ENCODE assay signal across 22 mouse cellular contexts in the genomic region with DNA sequence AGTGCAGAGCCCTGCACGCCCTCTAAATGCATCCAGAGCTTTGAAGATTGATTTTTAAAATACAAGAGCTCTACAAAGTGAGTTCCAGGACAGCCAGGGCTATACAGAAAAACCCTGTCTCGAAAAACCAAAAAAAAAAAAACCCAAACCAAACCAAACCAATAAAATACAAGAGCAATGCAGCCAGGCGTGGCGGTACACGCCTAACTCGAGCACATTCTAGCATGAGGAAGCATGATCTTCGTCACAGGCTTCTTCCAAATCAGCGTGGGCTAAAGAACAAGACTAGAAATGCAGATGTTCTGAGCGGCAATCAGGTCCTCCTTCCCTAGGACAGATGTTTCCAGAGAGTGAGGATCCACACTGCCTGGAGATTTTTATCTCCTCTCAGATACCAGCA.
A peak's percentile ranks its signal among the peaks of the same experiment; 100 is the strongest.
DNase-seq lines count a peak whose midpoint lies in the region; ATAC-seq and TF ChIP-seq lines count a peak whose summit lies in the region.
"Had no signal": no experiment of that assay in that cellular context is flagged by ENCODE, and none has a peak within 500 bp of the region (broad histone marks: within the 10 kb centered on the region; RNA-seq: fewer than 3 reads in every experiment).

No protein-coding gene starts in this region.

- H3K27me3 ChIP-seq in intestine, embryonic 15.5 days (replicated peaks): no peaks in the 10 kb centered on the region
- H3K27me3 ChIP-seq in intestine, postnatal 0 days (replicated peaks; ENCODE audit: control insufficient read depth, insufficient read depth, low read length): no peaks in the 10 kb centered on the region
- H3K27me3 ChIP-seq in lung, postnatal 0 days (replicated peaks; ENCODE audit: insufficient read depth, low read length): no peaks in the 10 kb centered on the region
- no peaks in the 10 kb centered on the region for H3K27me3 ChIP-seq in stomach, postnatal 0 days (ENCODE audit: control insufficient read depth, insufficient read depth, low read length)
- H3K27me3 ChIP-seq: heart, embryonic 12.5 days; hindbrain, embryonic 12.5 days had no signal

- H3K79me2 ChIP-seq in macrophage (ENCODE audit: inconsistent target): peaks cover 89% of the 10 kb centered on the region

- no peak overlapping the region for H3K4me2 ChIP-seq in intestine, embryonic 15.5 days (replicated peaks)
- no peak overlapping the region for H3K4me2 ChIP-seq in intestine, postnatal 0 days (replicated peaks; ENCODE audit: low read depth)
- no peak overlapping the region for H3K4me2 ChIP-seq in lung, postnatal 0 days (replicated peaks; ENCODE audit: low read depth, low read length)
- H3K4me2 ChIP-seq in stomach, postnatal 0 days (replicated peaks; ENCODE audit: low read depth): no peak overlapping the region
- H3K4me2 ChIP-seq: heart, embryonic 12.5 days; hindbrain, embryonic 12.5 days had no signal

- H3K27ac ChIP-seq in intestine, embryonic 15.5 days: no peak overlapping the region
- no peak overlapping the region for H3K27ac ChIP-seq in intestine, postnatal 0 days (ENCODE audit: low read depth, low read length)
- peak overlapping the region; percentile 77 for H3K27ac ChIP-seq in lung, postnatal 0 days (ENCODE audit: low read length)
- peak overlapping the region; percentile 96 for H3K27ac ChIP-seq in macrophage
- H3K27ac ChIP-seq in stomach, postnatal 0 days (replicated peaks): peak overlapping the region; percentile 13; the same call in 1 of the 2 replicates
- H3K27ac ChIP-seq: forebrain, embryonic 10.5 days; hindbrain, embryonic 12.5 days; kidney, postnatal 0 days; left cerebral cortex, adult 2 months; midbrain, embryonic 10.5 days had no signal

- DNase-seq in lung, postnatal 0 days (ENCODE audit: low spot score): no peak
- DNase-seq in lung, adult 2 months: no peak
- DNase-seq in stomach, postnatal 0 days (ENCODE audit: low spot score): no peak
- DNase-seq in heart, adult 18-20 months: no peak
- DNase-seq: adrenal gland, postnatal 25 days; cerebellum, adult 11-12 months; cerebellum, postnatal 14 days; gastrocnemius, postnatal 10 days; kidney, adult 2 months; right cerebral cortex, postnatal 14 days; spleen, adult 18-20 months had no signal

- TF ChIP-seq EP300 in lung, postnatal 0 days (IDR thresholded peaks at IDR 0.05): no peak
- no peak for TF ChIP-seq EP300 in stomach, postnatal 0 days (optimal IDR thresholded peaks at IDR 0.05)

- 0 out of 2 replicates have a peak, but pooled peaks have one; percentile 9 for ATAC-seq in intestine, embryonic 15.5 days
- ATAC-seq in intestine, postnatal 0 days: no peak
- no peak for ATAC-seq in lung, postnatal 0 days
- no peak for ATAC-seq in stomach, postnatal 0 days (ENCODE audit: low FRiP score, low TSS enrichment)
- no peak for ATAC-seq in CD4-positive, CD25-positive, alpha-beta regulatory T cell, adult 4 months
- ATAC-seq: forebrain, embryonic 16.5 days had no signal

- TF ChIP-seq CTCF in intestine, postnatal 0 days (IDR thresholded peaks at IDR 0.05; ENCODE audit: low read depth): no peak
- TF ChIP-seq CTCF in lung, postnatal 0 days (IDR thresholded peaks at IDR 0.05): no peak
- no peak for TF ChIP-seq CTCF in lung, adult 2 months (IDR thresholded peaks at IDR 0.05; ENCODE audit: insufficient read depth, low read length)
- no peak for TF ChIP-seq CTCF in stomach, postnatal 0 days (IDR thresholded peaks at IDR 0.05; ENCODE audit: low read depth)

- no peaks in the 10 kb centered on the region for H3K4me1 ChIP-seq in intestine, embryonic 15.5 days (replicated peaks)
- H3K4me1 ChIP-seq in intestine, postnatal 0 days (replicated peaks; ENCODE audit: control insufficient read depth, insufficient read depth, low read length): no peaks in the 10 kb centered on the region; the same call in 1 of the 2 replicates
- H3K4me1 ChIP-seq in lung, postnatal 0 days (ENCODE audit: insufficient read depth, low read depth, low read length): no peaks in the 10 kb centered on the region; the same call in 1 of the 2 replicates
- peaks cover 5% of the 10 kb centered on the region for H3K4me1 ChIP-seq in lung, adult 2 months (ENCODE audit: control insufficient read depth, insufficient read depth, low read length)
- H3K4me1 ChIP-seq in stomach, postnatal 0 days (replicated peaks; ENCODE audit: control insufficient read depth, insufficient read depth): no peaks in the 10 kb centered on the region
- H3K4me1 ChIP-seq: forebrain, embryonic 10.5 days; heart, embryonic 12.5 days; hindbrain, embryonic 12.5 days; midbrain, embryonic 10.5 days had no signal

- no peak for TF ChIP-seq POLR2A in lung, adult 2 months (IDR thresholded peaks at IDR 0.05; ENCODE audit: borderline replicate concordance, extremely low read depth, low read depth, low read length)

- H3K36me3 ChIP-seq in intestine, embryonic 15.5 days: no peaks in the 10 kb centered on the region
- no peaks in the 10 kb centered on the region; the same call in 1 of the 2 replicates for H3K36me3 ChIP-seq in intestine, postnatal 0 days (ENCODE audit: control insufficient read depth, insufficient read depth)
- H3K36me3 ChIP-seq in lung, postnatal 0 days (ENCODE audit: insufficient read depth, low read length): no peaks in the 10 kb centered on the region
- H3K36me3 ChIP-seq in macrophage (ENCODE audit: inconsistent target): peaks cover 13% of the 10 kb centered on the region; the same call in 1 of the 2 replicates
- H3K36me3 ChIP-seq in stomach, postnatal 0 days (ENCODE audit: control insufficient read depth, insufficient read depth, low read length): no peaks in the 10 kb centered on the region
- H3K36me3 ChIP-seq: forebrain, embryonic 10.5 days; heart, embryonic 12.5 days; hindbrain, embryonic 12.5 days; midbrain, embryonic 10.5 days had no signal

- WGBS in intestine, embryonic 15.5 days: 73% methylated on average over 9 of the region's 9 CpGs
- 54% methylated on average over 9 of the region's 9 CpGs for WGBS in intestine, postnatal 0 days
- WGBS in lung, postnatal 0 days: 53% methylated on average over 9 of the region's 9 CpGs
- WGBS in lung, adult 2 months: 55% methylated on average over 9 of the region's 9 CpGs
- WGBS in macrophage (ENCODE audit: missing documents): 39% methylated on average over 9 of the region's 9 CpGs
- 65% methylated on average over 9 of the region's 9 CpGs for WGBS in stomach, postnatal 0 days

- no peak overlapping the region for H3K9ac ChIP-seq in intestine, embryonic 15.5 days
- H3K9ac ChIP-seq in intestine, postnatal 0 days (ENCODE audit: low read depth, low read length): no peak overlapping the region
- H3K9ac ChIP-seq in lung, postnatal 0 days (replicated peaks; ENCODE audit: low read depth): no peak overlapping the region
- H3K9ac ChIP-seq in stomach, postnatal 0 days (ENCODE audit: low read length): no peak overlapping the region
- H3K9ac ChIP-seq: heart, embryonic 12.5 days; hindbrain, embryonic 12.5 days had no signal

- H3K9me3 ChIP-seq in intestine, embryonic 15.5 days: no peaks in the 10 kb centered on the region
- H3K9me3 ChIP-seq in intestine, postnatal 0 days (ENCODE audit: control insufficient read depth): no peaks in the 10 kb centered on the region
- H3K9me3 ChIP-seq in lung, postnatal 0 days (ENCODE audit: low read length): no peaks in the 10 kb centered on the region
- H3K9me3 ChIP-seq in stomach, postnatal 0 days (ENCODE audit: control insufficient read depth, low read length): no peaks in the 10 kb centered on the region
- H3K9me3 ChIP-seq: forebrain, embryonic 10.5 days; heart, embryonic 12.5 days; hindbrain, embryonic 12.5 days; midbrain, embryonic 10.5 days had no signal

- H3K4me3 ChIP-seq in intestine, embryonic 15.5 days (replicated peaks): no peak overlapping the region
- no peak overlapping the region for H3K4me3 ChIP-seq in intestine, postnatal 0 days (ENCODE audit: low read depth, low read length)
- no peak overlapping the region for H3K4me3 ChIP-seq in lung, postnatal 0 days (ENCODE audit: low read depth, low read length)
- no peak overlapping the region for H3K4me3 ChIP-seq in lung, adult 2 months (replicated peaks; ENCODE audit: extremely low read depth, low read depth, low read length)
- no peak overlapping the region for H3K4me3 ChIP-seq in macrophage (ENCODE audit: inconsistent target)
- H3K4me3 ChIP-seq in stomach, postnatal 0 days (ENCODE audit: low read depth, low read length): no peak overlapping the region
- H3K4me3 ChIP-seq: forebrain, embryonic 10.5 days; heart, embryonic 12.5 days; hindbrain, embryonic 12.5 days; left cerebral cortex, adult 2 months; midbrain, embryonic 10.5 days had no signal

Comparison
In these comparisons a context has a peak if more than half of its experiments do, and no peak if none do; other contexts are left out.
1. H3K27ac ChIP-seq: peak in lung, postnatal 0 days (single experiment), macrophage (single experiment) and stomach, postnatal 0 days (single experiment); none in intestine, embryonic 15.5 days (single experiment) and intestine, postnatal 0 days (single experiment).